Mouse (Mus musculus): ENCODE results near the gene Tmem129. TPM values are rescaled to one million over a fixed set of nuclear protein-coding genes. Genes with fewer than 3 reads are reported as not detected.

Gene Tmem129
- polyA plus RNA-seq, 1 experiment: 27.2 TPM

- TF ChIP-seq MYOG (IDR thresholded peaks at IDR 0.05; ENCODE audit: control insufficient read depth in 1 of 3, insufficient read depth in 1 of 3, insufficient read length in 2 of 3, low read depth in 2 of 3) (no peak), SRF (IDR thresholded peaks at IDR 0.05; ENCODE audit: control insufficient read depth, insufficient read length, low read depth) (no peak), POLR2AphosphoS2 (IDR thresholded peaks at IDR 0.05; ENCODE audit: insufficient read length, low read depth) (no peak), MAX (IDR thresholded peaks at IDR 0.05; ENCODE audit: low read depth) (no peak), POLR2A (IDR thresholded peaks at IDR 0.05; ENCODE audit: insufficient read length, low read depth) (no peak), TCF12 (IDR thresholded peaks at IDR 0.05; ENCODE audit: insufficient read depth, poor library complexity, severe bottlenecking) (no peak)
- Histone ChIP-seq H3K4me3 (no peak overlapping the region), H3K27me3 (ENCODE audit: control insufficient read depth, insufficient read depth, insufficient read length) (peaks cover 11% of the 10 kb centered on the region), H3K4me2 (ENCODE audit: low read depth) (no peak overlapping the region), H3K79me2 (ENCODE audit: control insufficient read depth, insufficient read depth) (no peaks in the 10 kb centered on the region), H3K36me3 (ENCODE audit: control insufficient read depth, insufficient read depth) (no peaks in the 10 kb centered on the region), H3ac (ENCODE audit: control insufficient read depth, insufficient read length) (no peak overlapping the region)
Observed at GRCm38 (mm10) chr5:33684932-33685331, 26.7 kb upstream of the Tmem129 start.

GRCm38 (mm10) chr5:33683897-33684652, 25.9 kb upstream of the Tmem129 start:
- Histone ChIP-seq H3K4me3 (no peak overlapping the region), H3K36me3 (ENCODE audit: control insufficient read depth, insufficient read depth) (no peaks in the 10 kb centered on the region), H3K27me3 (ENCODE audit: control insufficient read depth, insufficient read depth, insufficient read length) (peaks cover 8% of the 10 kb centered on the region), H3K4me2 (ENCODE audit: low read depth) (no peak overlapping the region), H3ac (ENCODE audit: control insufficient read depth, insufficient read length) (no peak overlapping the region), H3K79me2 (ENCODE audit: control insufficient read depth, insufficient read depth) (no peaks in the 10 kb centered on the region)
- no peak for TF ChIP-seq USF1 (IDR thresholded peaks at IDR 0.05; ENCODE audit: low read depth)
- no peak for TF ChIP-seq POLR2AphosphoS2 (IDR thresholded peaks at IDR 0.05; ENCODE audit: insufficient read length, low read depth)
- no peak for TF ChIP-seq MAX (IDR thresholded peaks at IDR 0.05; ENCODE audit: low read depth)
- no peak for TF ChIP-seq TCF12 (IDR thresholded peaks at IDR 0.05; ENCODE audit: insufficient read depth, poor library complexity, severe bottlenecking)
- TF ChIP-seq TCF3 (IDR thresholded peaks at IDR 0.05; ENCODE audit: insufficient read length, low read depth): no peak
- no peak for TF ChIP-seq MYOD1 (IDR thresholded peaks at IDR 0.05; ENCODE audit: control insufficient read depth in 1 of 3, insufficient read length in 2 of 3, low read depth in 2 of 3)
- no peak for TF ChIP-seq E2F4 (IDR thresholded peaks at IDR 0.05; ENCODE audit: insufficient read depth)
- TF ChIP-seq REST (IDR thresholded peaks at IDR 0.05; ENCODE audit: insufficient read depth, insufficient read length): no peak
- no peak for TF ChIP-seq MYOG (IDR thresholded peaks at IDR 0.05; ENCODE audit: control insufficient read depth in 1 of 3, insufficient read depth in 1 of 3, insufficient read length in 2 of 3, low read depth in 2 of 3)
- no peak for TF ChIP-seq POLR2A (IDR thresholded peaks at IDR 0.05; ENCODE audit: insufficient read length, low read depth)
- TF ChIP-seq CEBPB (IDR thresholded peaks at IDR 0.05; ENCODE audit: insufficient read depth, poor library complexity, severe bottlenecking): no peak
- TF ChIP-seq SRF (IDR thresholded peaks at IDR 0.05; ENCODE audit: control insufficient read depth, insufficient read length, low read depth): no peak

GRCm38 (mm10) chr5:33682963-33683362, 24.7 kb upstream of the Tmem129 start:
- no peaks in the 10 kb centered on the region for H3K79me2 ChIP-seq (ENCODE audit: control insufficient read depth, insufficient read depth)
- no peak overlapping the region for H3ac ChIP-seq (ENCODE audit: control insufficient read depth, insufficient read length)
- H3K27me3 ChIP-seq (ENCODE audit: control insufficient read depth, insufficient read depth, insufficient read length): peaks cover 4% of the 10 kb centered on the region
- H3K36me3 ChIP-seq (ENCODE audit: control insufficient read depth, insufficient read depth): no peaks in the 10 kb centered on the region
- TF ChIP-seq TCF3 (IDR thresholded peaks at IDR 0.05; ENCODE audit: insufficient read length, low read depth) (no peak), MAX (IDR thresholded peaks at IDR 0.05; ENCODE audit: low read depth) (no peak), E2F4 (IDR thresholded peaks at IDR 0.05; ENCODE audit: insufficient read depth) (no peak), POLR2A (IDR thresholded peaks at IDR 0.05; ENCODE audit: insufficient read length, low read depth) (no peak), TCF12 (IDR thresholded peaks at IDR 0.05; ENCODE audit: insufficient read depth, poor library complexity, severe bottlenecking) (no peak), MYOG (IDR thresholded peaks at IDR 0.05; ENCODE audit: control insufficient read depth in 1 of 3, insufficient read depth in 1 of 3, insufficient read length in 2 of 3, low read depth in 2 of 3) (no peak), USF1 (IDR thresholded peaks at IDR 0.05; ENCODE audit: low read depth) (no peak), MYOD1 (IDR thresholded peaks at IDR 0.05; ENCODE audit: control insufficient read depth in 1 of 3, insufficient read length in 2 of 3, low read depth in 2 of 3) (no peak), POLR2AphosphoS2 (IDR thresholded peaks at IDR 0.05; ENCODE audit: insufficient read length, low read depth) (no peak), SRF (IDR thresholded peaks at IDR 0.05; ENCODE audit: control insufficient read depth, insufficient read length, low read depth) (no peak)
- no peak overlapping the region for H3K4me2 ChIP-seq (ENCODE audit: low read depth)
- H3K4me3 ChIP-seq: no peak overlapping the region

- Histone ChIP-seq H3K4me2 (ENCODE audit: low read depth) (no peak overlapping the region), H3K79me2 (ENCODE audit: control insufficient read depth, insufficient read depth) (no peaks in the 10 kb centered on the region), H3K4me3 (no peak overlapping the region), H3K27me3 (ENCODE audit: control insufficient read depth, insufficient read depth, insufficient read length) (no peaks in the 10 kb centered on the region), H3ac (ENCODE audit: control insufficient read depth, insufficient read length) (no peak overlapping the region), H3K36me3 (ENCODE audit: control insufficient read depth, insufficient read depth) (no peaks in the 10 kb centered on the region)
- TF ChIP-seq MYOG (IDR thresholded peaks at IDR 0.05; ENCODE audit: control insufficient read depth in 1 of 3, insufficient read depth in 1 of 3, insufficient read length in 2 of 3, low read depth in 2 of 3) (no peak), TCF3 (IDR thresholded peaks at IDR 0.05; ENCODE audit: insufficient read length, low read depth) (no peak), USF1 (IDR thresholded peaks at IDR 0.05; ENCODE audit: low read depth) (no peak), POLR2A (IDR thresholded peaks at IDR 0.05; ENCODE audit: insufficient read length, low read depth) (no peak), MAX (IDR thresholded peaks at IDR 0.05; ENCODE audit: low read depth) (no peak), POLR2AphosphoS2 (IDR thresholded peaks at IDR 0.05; ENCODE audit: insufficient read length, low read depth) (no peak), CEBPB (IDR thresholded peaks at IDR 0.05; ENCODE audit: insufficient read depth, poor library complexity, severe bottlenecking) (no peak), REST (IDR thresholded peaks at IDR 0.05; ENCODE audit: insufficient read depth, insufficient read length) (no peak), MYOD1 (IDR thresholded peaks at IDR 0.05; ENCODE audit: control insufficient read depth in 1 of 3, insufficient read length in 2 of 3, low read depth in 2 of 3) (no peak), SRF (IDR thresholded peaks at IDR 0.05; ENCODE audit: control insufficient read depth, insufficient read length, low read depth) (no peak), TCF12 (IDR thresholded peaks at IDR 0.05; ENCODE audit: insufficient read depth, poor library complexity, severe bottlenecking) (no peak)
Observed at GRCm38 (mm10) chr5:33681611-33682388, 23.6 kb upstream of the Tmem129 start.
